Mouse (Mus musculus) adrenal gland, adult (tissue): ENCODE results near the gene Cfap46.
A peak's percentile ranks its signal among the peaks of the same experiment; 100 is the strongest.
"Not testable (repeated sequence)": the region's sequence is repeated elsewhere in the genome, so short reads cannot be mapped to it uniquely, and the experiment has no call there.

ENCODE experiments used
- DNase-seq, 2 experiments: peaks; one replicate each; pipeline ENCODE4 v3.0.0; 2022 to 2023; ENCODE audit warnings: low spot score in 1 of 2; ENCODE audit not compliant: inconsistent age in 2 of 2

The Cfap46 gene

GRCm38 (mm10) chr7:139663318-139663717, 20.3 kb downstream of the Cfap46 start:
- peak in 1 of 2 experiments; percentile 46 for DNase-seq

- not testable (repeated sequence) for DNase-seq
These were observed 23.7 kb downstream of the Cfap46 start for GRCm38 (mm10) chr7:139659901-139660300.

GRCm38 (mm10) chr7:139649698-139650097, 33.9 kb downstream of the Cfap46 start:
- no peak for DNase-seq

- DNase-seq: peak; percentile 85 to 96
These were observed 35.4 kb downstream of the Cfap46 start for GRCm38 (mm10) chr7:139648107-139648824.

GRCm38 (mm10) chr7:139633393-139633792, 50.2 kb downstream of the Cfap46 start:
- DNase-seq: no peak

- no peak for DNase-seq
These were observed 58.5 kb downstream of the Cfap46 start for GRCm38 (mm10) chr7:139625156-139625555.

GRCm38 (mm10) chr7:139622568-139622967, 61.0 kb downstream of the Cfap46 start:
- DNase-seq: no peak

- peak; percentile 41 to 86 for DNase-seq
These were observed 67.5 kb downstream of the Cfap46 start for GRCm38 (mm10) chr7:139615767-139616766.

- no peak for DNase-seq
These were observed 73.3 kb downstream of the Cfap46 start for GRCm38 (mm10) chr7:139610328-139610727.

GRCm38 (mm10) chr7:139595862-139596261, 87.8 kb downstream of the Cfap46 start:
- DNase-seq: no peak

GRCm38 (mm10) chr7:139595311-139595710, 88.3 kb downstream of the Cfap46 start:
- DNase-seq: no peak

- DNase-seq: no peak
These were observed 92.3 kb downstream of the Cfap46 start for GRCm38 (mm10) chr7:139591311-139591710.

GRCm38 (mm10) chr7:139590302-139590701, 93.3 kb downstream of the Cfap46 start:
- DNase-seq: peak; percentile 31 to 73

GRCm38 (mm10) chr7:139587919-139588318, 95.7 kb downstream of the Cfap46 start:
- DNase-seq: no peak

- DNase-seq: peak in 1 of 2 experiments; percentile 39
These were observed 98.3 kb downstream of the Cfap46 start for GRCm38 (mm10) chr7:139585183-139585821.

GRCm38 (mm10) chr7:139584221-139585175, 99.1 kb downstream of the Cfap46 start:
- DNase-seq: peak in 1 of 2 experiments; percentile 67

- DNase-seq: no peak
These were observed 100.4 kb downstream of the Cfap46 start for GRCm38 (mm10) chr7:139583094-139583737.

GRCm38 (mm10) chr7:139582595-139582994, 101.0 kb downstream of the Cfap46 start, which contains the start of gene Nkx6-2:
Gene Nkx6-2 (minus strand): TSS chr7:139582797.
- DNase-seq: peak; percentile 54 to 77

- peak; percentile 13 to 70 for DNase-seq
These were observed 101.6 kb downstream of the Cfap46 start for GRCm38 (mm10) chr7:139581801-139582571.
